Mouse (Mus musculus) brown adipose tissue, adult 24 weeks (tissue): ENCODE measurements around the gene 9130213A22Rik. TPM values are rescaled to one million over a fixed set of nuclear protein-coding genes. Genes with fewer than 3 reads are reported as not detected.

Source experiments
- H3K27ac ChIP-seq: fragments of 200-500 bp; replicated peaks from 2 replicates; pipeline ENCODE4 v1.5.1; 2012; ENCODE audit warnings: low read depth, mild to moderate bottlenecking, low read length
- H3K4me1 ChIP-seq: fragments of 200-500 bp; 2 replicates; pipeline ENCODE4 v1.6.1; 2012; ENCODE audit warnings: low read length, mixed read lengths; ENCODE audit not compliant: control insufficient read depth, insufficient read depth, insufficient read length
- H3K4me3 ChIP-seq: fragments of 200-500 bp; 2 replicates; pipeline ENCODE4 v1.5.1; 2012; ENCODE audit warnings: low read depth, mild to moderate bottlenecking, low read length, moderate library complexity; ENCODE audit not compliant: insufficient read depth
- polyA plus RNA-seq: library from polyadenylated mRNA; stranded (reverse); fragments of >200 nt; gene quantifications from 2 replicates; pipeline ENCODE4 v1.2.4, GENCODE M21; 2012; ENCODE audit not compliant: missing spikeins, insufficient read depth, insufficient read length

The 9130213A22Rik gene
- polyA plus RNA-seq, 1 experiment, result 0.87 TPM

DNA sequence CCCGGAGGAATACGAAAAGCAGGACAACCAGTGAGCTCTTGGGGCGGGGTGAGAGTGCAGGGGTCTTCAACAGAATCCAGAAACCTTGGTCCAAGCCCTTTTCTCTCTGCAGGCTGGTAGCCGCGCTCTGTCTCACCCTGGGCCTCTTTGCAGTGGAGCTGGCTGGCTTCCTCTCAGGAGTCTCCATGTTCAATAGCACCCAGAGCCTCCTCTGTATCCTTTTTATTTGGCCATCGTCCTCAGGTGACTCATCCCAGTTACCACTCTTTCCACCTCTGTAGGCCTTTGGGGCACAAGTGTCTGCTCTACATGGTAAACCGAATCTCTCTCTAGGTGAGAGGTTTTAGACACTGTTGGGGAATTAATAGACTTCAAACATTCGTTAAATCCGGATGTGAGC, 51.1 kb downstream of the 9130213A22Rik start:
- H3K4me1 ChIP-seq, result peaks cover 2% of the 10 kb centered on the region; the same call in 1 of the 2 replicates
- H3K4me3 ChIP-seq, result peak overlapping the region; percentile 81
- no peak overlapping the region; the same call in 1 of the 2 replicates for H3K27ac ChIP-seq

DNA sequence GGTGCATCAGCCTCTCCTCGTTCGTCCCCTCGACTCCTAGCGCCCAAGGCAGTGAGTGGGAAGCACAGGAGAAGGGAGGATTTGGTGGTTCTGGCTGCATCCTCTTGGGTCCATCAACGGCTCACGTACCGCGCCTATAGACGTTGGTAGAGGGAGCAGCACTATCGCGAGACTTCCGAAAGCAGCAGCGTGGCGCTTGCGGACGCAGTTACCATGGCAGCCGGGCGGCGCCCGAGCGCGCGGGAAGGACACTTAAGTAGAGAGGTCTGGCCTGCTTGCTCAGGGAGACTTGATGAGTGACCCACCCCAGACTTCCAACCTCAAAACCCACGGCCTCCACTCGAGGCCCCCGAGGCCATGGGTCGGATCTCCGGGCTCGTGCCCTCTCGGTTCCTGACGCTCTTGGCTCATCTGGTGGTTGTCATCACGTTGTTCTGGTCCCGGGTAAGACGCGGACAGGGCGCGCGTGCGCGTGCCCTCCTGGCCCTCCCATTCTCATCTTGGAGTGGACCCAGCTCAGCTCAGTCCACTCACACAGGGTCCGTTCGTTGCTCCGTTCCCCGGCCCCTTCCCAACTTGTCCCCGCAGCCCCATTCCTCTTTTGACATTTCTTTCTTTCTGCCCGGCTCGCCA, 51.7 kb downstream of the 9130213A22Rik start, which contains the start of gene Tmem107:
TSS of gene Tmem107 (plus strand) at position 217 of the 633 bp plus-strand sequence.
- Histone ChIP-seq H3K4me3 (peak within 1 kb of the TSS; percentile 81), H3K4me1 (peaks cover 5% of the 10 kb centered on the region; the same call in 1 of the 2 replicates), H3K27ac (peak within 1 kb of the TSS; percentile 79)

DNA sequence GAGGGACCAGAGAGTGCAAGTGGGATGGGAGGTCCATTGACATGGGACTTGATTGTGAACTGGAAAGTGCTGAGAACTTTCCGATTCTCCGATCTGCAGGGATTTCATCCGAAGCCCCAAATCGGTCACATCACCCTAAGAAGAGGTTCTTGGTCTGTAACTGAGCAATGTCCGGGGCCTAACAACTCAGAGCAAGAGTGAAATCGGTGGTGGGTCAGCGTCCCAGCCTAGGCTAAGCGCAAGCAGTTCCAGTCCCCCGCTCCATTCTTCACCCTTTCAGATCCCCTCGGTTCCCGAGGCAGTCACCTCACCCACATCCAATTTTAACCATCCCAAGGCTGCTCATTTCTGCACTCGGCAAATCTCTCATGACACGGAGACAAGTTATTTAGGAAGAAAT, 52.3 kb downstream of the 9130213A22Rik start:
- Histone ChIP-seq H3K27ac (peak overlapping the region; percentile 79), H3K4me1 (peaks cover 5% of the 10 kb centered on the region; the same call in 1 of the 2 replicates), H3K4me3 (peak overlapping the region; percentile 81)

Other genes starting within 250 kb of the 9130213A22Rik start
- not detected in 2 replicates for gene Rnf222, start 234.0 kb downstream of the 9130213A22Rik start, polyA plus RNA-seq
- 1,653 and 1,681 TPM in 2 replicates for gene Rpl26, start 221.0 kb downstream of the 9130213A22Rik start, polyA plus RNA-seq
- not detected in 2 replicates for gene Odf4, start 195.5 kb downstream of the 9130213A22Rik start, polyA plus RNA-seq
- gene Arhgef15, start 165.1 kb downstream of the 9130213A22Rik start, polyA plus RNA-seq, result 7.1 and 19.0 TPM in 2 replicates
- gene Slc25a35, start 154.5 kb downstream of the 9130213A22Rik start, polyA plus RNA-seq, result 170 and 220 TPM in 2 replicates
- gene Rangrf, start 147.4 kb downstream of the 9130213A22Rik start, polyA plus RNA-seq, result 9.0 and 12.7 TPM in 2 replicates
- gene Pfas, start 114.1 kb downstream of the 9130213A22Rik start, polyA plus RNA-seq, result 7.8 and 11.1 TPM in 2 replicates
- gene Ctc1, start 106.7 kb downstream of the 9130213A22Rik start, polyA plus RNA-seq, result 6.2 and 11.8 TPM in 2 replicates
- gene Aurkb, start 76.9 kb downstream of the 9130213A22Rik start, polyA plus RNA-seq, result 0.79 TPM in 1 of 2 replicates, not detected in the other
- gene Borcs6, start 62.9 kb downstream of the 9130213A22Rik start, polyA plus RNA-seq, result 8.1 and 8.3 TPM in 2 replicates
- 2.5 and 4.6 TPM in 2 replicates for gene Tmem107, start 51.8 kb downstream of the 9130213A22Rik start, polyA plus RNA-seq
- 42.0 and 54.9 TPM in 2 replicates for gene Vamp2, start 34.1 kb downstream of the 9130213A22Rik start, polyA plus RNA-seq
- gene Per1, start 27.4 kb downstream of the 9130213A22Rik start, polyA plus RNA-seq, result 7.9 and 15.6 TPM in 2 replicates
- gene Hes7, start 2.2 kb downstream of the 9130213A22Rik start, polyA plus RNA-seq, result not detected in 2 replicates
- not detected in 2 replicates for gene Aloxe3, start 3.3 kb upstream of the 9130213A22Rik start, polyA plus RNA-seq
- gene Alox12b, start 34.4 kb upstream of the 9130213A22Rik start, polyA plus RNA-seq, result not detected in 2 replicates
- gene Alox8, start 75.3 kb upstream of the 9130213A22Rik start, polyA plus RNA-seq, result not detected in 2 replicates
- not detected in 2 replicates for gene Gucy2e, start 114.4 kb upstream of the 9130213A22Rik start, polyA plus RNA-seq
- gene Cntrob, start 201.2 kb upstream of the 9130213A22Rik start, polyA plus RNA-seq, result 4.5 and 5.6 TPM in 2 replicates
- 93.3 and 94.0 TPM in 2 replicates for gene Trappc1, start 201.4 kb upstream of the 9130213A22Rik start, polyA plus RNA-seq
- 1.2 and 1.6 TPM in 2 replicates for gene Kcnab3, start 203.7 kb upstream of the 9130213A22Rik start, polyA plus RNA-seq
- gene Rnf227, start 217.9 kb upstream of the 9130213A22Rik start, polyA plus RNA-seq, result 2.8 TPM in 1 of 2 replicates, not detected in the other
- 19.4 and 27.0 TPM in 2 replicates for gene Chd3, start 246.8 kb upstream of the 9130213A22Rik start, polyA plus RNA-seq